Mouse (Mus musculus): ENCODE measurements at regions not wholly inside any gene's neighbourhood (a gene's known extent, or its start where the extent isn't known, plus 50 kb on each side); places are given as distances from the start of the nearest gene placed in this dataset.

DNA sequence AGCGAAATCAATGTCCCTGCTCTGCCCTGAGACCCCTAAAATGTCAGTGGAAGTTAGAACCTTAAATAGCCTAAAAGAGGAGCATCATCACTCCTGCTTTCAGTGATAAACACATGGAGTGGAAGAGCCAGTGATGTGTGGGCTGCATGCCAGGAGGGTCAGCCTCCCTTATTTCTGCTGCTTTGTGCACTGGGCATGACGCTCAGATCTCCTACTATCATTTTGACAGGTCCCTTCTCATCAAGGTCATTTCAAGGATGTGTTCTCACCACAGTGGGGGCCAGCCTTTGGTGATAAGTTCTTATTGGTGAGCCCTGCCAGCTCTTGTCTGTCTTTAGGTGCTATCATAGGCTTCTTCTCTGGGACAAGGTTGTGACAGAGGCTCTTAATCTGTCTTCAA, 215.5 kb upstream of the Dynlrb2 start:
- no peak for DNase-seq

- no peak for DNase-seq
Observed at GRCm38 (mm10) chr8:116283990-116284389, 220.8 kb upstream of the Dynlrb2 start.

- DNase-seq: no peak
Observed at GRCm38 (mm10) chr8:116282341-116282740, 222.4 kb upstream of the Dynlrb2 start.

GRCm38 (mm10) chr8:116275014-116275413, 229.8 kb upstream of the Dynlrb2 start:
- no peak for DNase-seq

- DNase-seq: no peak
Observed at GRCm38 (mm10) chr8:116271238-116271637, 233.5 kb upstream of the Dynlrb2 start.

DNA sequence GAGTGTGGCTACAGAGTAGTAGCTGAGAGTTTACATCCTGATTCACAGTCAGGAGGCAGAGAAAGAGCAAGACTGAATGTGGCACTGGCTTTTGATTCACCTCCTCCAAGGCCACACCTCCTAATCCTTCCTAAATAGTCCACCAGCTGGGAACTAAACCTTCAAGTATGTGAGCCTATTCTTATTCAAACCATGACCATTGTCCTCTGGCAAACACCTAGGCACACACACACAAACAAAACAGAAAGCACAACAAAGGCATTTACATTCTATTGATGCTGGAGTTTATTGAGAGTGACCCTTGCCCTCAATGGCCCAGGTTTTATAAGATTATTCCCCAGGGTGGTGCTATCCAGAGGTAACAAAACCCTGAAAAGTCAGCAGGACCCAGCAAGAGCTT, 235.4 kb upstream of the Dynlrb2 start:
- DNase-seq: no peak

GRCm38 (mm10) chr8:116268685-116269084, 236.1 kb upstream of the Dynlrb2 start:
- DNase-seq: no peak

DNA sequence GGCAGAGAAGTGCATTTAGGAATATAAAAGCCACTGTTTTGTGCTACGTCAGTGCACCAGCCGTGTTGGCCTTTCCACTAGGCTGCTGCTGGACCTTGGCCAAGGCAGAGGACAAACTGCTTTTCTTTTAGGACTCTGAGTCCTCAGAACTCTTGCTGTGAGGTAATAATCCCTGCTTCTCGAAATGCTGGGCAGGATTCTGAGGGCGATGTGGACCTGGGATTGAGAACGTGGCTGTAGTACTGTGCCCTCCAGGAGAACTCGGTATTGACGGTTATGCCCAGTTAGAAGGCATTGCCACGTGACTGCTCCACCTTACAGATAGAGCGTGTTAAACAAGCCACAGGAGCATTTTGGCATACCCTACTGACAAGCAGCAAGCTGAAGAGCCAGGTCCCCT, 236.6 kb upstream of the Dynlrb2 start:
- DNase-seq: peak; percentile 9

DNA sequence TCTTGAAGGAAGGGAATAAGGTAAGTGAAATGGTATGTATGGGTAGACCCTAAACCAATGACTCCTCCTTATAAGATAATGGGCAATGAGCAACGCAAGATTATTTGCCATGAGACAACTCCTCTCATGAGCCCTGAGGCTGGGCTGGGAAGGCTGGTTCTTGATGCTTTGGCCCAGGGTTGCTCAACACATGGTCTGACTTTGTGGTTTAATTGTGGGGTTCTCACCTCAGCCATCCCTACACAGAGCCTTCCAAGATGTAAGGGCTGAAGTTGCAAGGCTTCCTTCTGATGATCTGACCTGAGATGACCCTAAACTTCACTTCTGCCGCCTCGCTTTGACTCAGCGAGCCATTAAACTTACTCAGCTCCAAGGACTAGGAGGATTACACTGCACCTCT, 237.8 kb upstream of the Dynlrb2 start:
- no peak for DNase-seq

- DNase-seq: no peak
Observed at GRCm38 (mm10) chr8:116265591-116265990, 239.2 kb upstream of the Dynlrb2 start.

DNA sequence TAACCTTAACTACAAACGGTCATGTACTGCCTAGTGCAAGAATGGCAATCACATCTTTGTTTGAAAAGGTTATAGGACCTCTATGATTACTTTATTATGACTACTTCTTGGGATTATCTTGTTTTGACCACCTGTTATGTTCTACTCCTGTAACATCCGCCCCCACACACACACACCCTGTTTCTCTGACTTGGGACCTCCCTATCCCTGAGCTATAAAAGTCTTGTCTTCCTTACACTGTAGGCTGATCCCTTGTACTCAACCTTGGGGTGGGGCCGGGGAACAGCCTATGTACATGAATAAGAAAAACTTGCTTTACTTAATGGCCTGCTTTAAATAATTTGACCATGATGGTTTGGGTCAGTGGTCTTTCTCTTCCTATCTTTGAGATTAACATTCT, 240.7 kb upstream of the Dynlrb2 start:
- DNase-seq: no peak

DNA sequence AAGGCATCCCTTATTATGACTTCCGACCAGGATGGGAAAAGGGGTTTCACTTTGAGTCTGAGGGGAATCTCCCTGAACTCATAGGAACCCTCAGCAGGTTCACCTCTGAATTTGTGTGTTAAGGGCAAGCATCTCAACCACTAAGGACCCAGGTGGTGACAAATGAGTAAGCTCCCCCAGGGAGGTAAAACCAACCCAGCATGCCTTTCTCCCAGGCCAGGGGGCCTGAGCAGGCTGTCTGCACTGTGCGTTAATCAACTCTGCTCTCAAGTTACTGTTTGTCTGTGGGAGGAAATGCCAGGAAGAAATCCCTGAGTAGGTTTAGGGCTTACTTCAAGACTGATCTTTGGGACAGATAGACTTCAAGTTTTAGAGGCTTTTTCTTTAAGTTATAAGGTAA, 243.5 kb upstream of the Dynlrb2 start:
- DNase-seq: no peak

DNA sequence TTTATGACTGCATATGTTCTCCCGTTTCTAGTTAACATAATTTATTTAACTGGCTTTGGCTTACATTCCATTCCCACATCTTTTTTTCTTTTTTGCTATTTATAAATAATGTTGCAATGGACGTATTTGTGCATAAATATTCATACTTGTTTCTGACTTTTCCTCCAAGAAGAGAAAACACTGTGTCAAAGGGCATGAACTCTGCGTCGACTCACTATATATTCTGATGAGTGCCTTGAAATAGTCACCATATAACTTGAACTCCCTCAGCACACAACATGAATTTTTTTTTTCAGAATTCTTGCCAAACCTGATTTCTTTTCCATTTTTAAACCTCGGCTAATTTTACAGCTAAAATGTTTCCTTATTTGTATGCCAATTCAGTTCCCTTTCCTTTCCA, 249.4 kb upstream of the Dynlrb2 start:
- DNase-seq: no peak

GRCm38 (mm10) chr8:116252455-116253216, 252.1 kb upstream of the Dynlrb2 start:
- DNase-seq: no peak

DNA sequence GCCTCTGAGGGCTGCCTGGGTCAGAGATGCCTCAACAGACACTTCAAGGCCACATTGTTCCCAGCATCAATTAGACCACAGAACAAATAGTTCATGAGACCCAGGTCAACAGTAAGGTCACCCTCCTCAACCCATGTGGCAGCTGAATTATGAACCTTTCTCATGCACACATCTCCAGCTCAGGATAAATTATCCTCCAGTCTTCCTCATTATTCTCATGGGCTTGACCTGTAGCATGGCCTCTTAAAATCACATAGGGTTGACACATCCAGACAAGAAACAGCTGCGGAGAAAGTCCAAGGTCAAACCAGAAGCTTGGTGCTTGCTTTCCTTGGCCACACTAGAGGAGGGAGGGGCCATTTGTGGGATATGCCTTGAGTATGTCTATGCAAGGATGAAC, 256.4 kb upstream of the Dynlrb2 start:
- no peak for DNase-seq

GRCm38 (mm10) chr8:116243493-116243892, 261.3 kb upstream of the Dynlrb2 start:
- DNase-seq: no peak

GRCm38 (mm10) chr8:116242972-116243371, 261.8 kb upstream of the Dynlrb2 start:
- no peak for DNase-seq

DNA sequence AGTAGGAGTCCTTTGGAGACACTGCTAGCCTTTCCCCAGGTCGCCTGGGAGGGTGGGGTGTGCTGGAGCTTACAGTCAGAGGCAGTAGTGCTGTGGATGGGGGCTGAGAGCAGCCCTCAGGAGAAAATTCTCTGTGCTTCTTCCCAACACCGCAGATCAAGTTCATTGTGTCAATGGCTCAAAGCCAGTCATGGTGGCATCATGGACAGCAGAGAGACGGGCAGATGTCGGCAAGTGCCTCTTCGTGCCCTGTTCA, 262.9 kb upstream of the Dynlrb2 start:
- DNase-seq: no peak

- no peak for DNase-seq
Observed at GRCm38 (mm10) chr8:116241146-116241986, 263.4 kb upstream of the Dynlrb2 start.

DNA sequence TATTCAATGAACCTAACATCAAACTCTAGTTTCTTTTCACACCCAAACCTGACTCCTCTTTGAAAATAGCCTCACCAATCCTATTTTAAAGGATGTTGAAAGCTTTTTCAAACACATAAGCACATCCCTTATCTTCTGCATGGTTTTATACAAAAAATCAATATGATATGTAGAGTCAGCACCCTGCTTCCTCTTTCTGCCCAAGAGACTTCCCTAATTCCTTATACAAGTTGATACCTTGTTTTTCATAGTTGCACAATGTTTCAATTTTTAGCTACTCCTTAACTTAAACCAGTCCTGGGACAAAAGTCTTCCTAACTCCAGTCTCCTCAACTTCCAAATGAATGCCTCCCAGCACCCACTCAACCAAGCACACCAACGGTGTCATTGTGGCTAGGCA, 266.1 kb upstream of the Dynlrb2 start:
- DNase-seq: no peak

- DNase-seq: no peak
Observed at GRCm38 (mm10) chr8:116237561-116238100, 267.1 kb upstream of the Dynlrb2 start.

- no peak for DNase-seq
Observed at GRCm38 (mm10) chr8:116229654-116230136, 275.1 kb upstream of the Dynlrb2 start.

DNA sequence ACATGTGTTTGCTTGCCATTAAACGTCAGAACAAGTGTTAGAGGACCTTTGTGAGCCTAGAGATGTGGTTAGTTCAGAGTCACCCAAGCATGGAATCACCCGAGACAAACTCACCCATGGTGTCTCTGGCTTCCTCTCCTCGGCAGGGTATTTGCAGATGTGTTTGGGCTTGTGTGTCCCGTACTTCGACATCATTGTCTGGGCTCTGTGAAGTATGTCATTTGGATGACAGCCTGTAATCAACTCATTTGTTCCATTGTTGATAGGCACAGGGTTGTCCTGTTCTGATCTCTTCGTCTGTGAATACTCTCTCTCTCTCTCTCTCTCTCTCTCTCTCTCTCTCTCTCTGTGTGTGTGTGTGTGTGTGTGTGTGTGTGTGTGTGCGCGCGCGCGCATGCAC, 277.8 kb upstream of the Dynlrb2 start:
- no peak for DNase-seq

- DNase-seq: no peak
Observed at GRCm38 (mm10) chr8:116223235-116223634, 281.5 kb upstream of the Dynlrb2 start.
